Mouse (Mus musculus): ENCODE results near the gene Olfr576. TPM values are rescaled to one million over a fixed set of nuclear protein-coding genes. Genes with fewer than 3 reads are reported as not detected.

The Olfr576 gene
- polyA plus RNA-seq (2012; ENCODE audit: insufficient read depth, insufficient read length, low replicate concordance, missing spikeins): not detected in 2 replicates

DNA sequence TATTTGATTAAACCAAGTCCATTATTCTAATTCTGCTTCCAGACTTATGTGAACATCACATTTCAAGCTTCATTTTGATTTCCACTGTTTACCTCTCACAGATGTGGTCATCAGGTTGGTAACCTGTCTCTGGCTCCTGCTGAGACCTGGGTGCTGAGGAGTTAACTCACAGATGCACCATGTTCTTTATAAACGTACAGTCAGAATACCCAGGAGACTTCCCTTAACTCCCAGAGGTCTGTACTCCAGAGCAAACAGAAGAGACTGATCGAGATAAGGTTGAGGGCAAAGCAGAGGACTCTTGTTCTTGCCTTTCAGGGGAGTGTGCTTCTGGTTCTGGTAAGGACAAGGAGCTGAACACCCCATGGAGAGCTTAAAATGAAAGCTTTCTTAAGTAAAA is at the start of gene Olfr576:
Gene Olfr576, plus strand, starts transcription at position 301 of the 400 bp plus-strand sequence.
- WGBS: 53% methylated on average over 2 of the region's 2 CpGs
- no peak for TF ChIP-seq POLR2A (IDR thresholded peaks at IDR 0.05; ENCODE audit: insufficient read depth, low read depth, low read length)
- TF ChIP-seq CTCF (IDR thresholded peaks at IDR 0.05; ENCODE audit: insufficient read depth, low read depth, low read length): no peak
- H3K4me3 ChIP-seq (ENCODE audit: insufficient read depth, low read depth, low read length): no peak within 1 kb of the TSS
- H3K27ac ChIP-seq (ENCODE audit: insufficient read depth, low read depth, low read length): no peak within 1 kb of the TSS
- H3K4me1 ChIP-seq (ENCODE audit: control insufficient read depth, insufficient read depth, low read length): no peaks in the 10 kb centered on the region

DNA sequence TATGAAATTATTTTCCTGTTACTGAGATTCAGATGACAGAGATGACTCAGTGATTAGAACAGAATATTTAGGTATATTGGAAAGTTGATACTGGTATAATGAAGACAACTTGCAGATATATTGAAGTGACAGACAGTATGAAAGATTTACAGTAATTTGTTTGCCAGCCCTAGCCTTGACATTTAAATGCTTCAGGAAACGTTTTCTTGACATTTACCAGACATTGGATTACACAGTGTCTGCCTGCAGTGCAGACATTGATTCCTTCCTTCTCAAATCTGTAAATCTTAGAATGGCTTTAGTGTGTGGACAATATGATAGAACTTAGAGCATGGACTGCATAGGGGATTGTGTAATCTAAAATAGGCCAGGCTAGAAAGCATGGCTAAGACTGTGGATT is 47.2 kb upstream of the Olfr576 start:
- no peaks in the 10 kb centered on the region for H3K4me1 ChIP-seq (ENCODE audit: control insufficient read depth, insufficient read depth, low read length)
- H3K4me3 ChIP-seq (ENCODE audit: insufficient read depth, low read depth, low read length): no peak overlapping the region
- TF ChIP-seq POLR2A (IDR thresholded peaks at IDR 0.05; ENCODE audit: insufficient read depth, low read depth, low read length) (no peak), CTCF (IDR thresholded peaks at IDR 0.05; ENCODE audit: insufficient read depth, low read depth, low read length) (no peak)
- H3K27ac ChIP-seq (ENCODE audit: insufficient read depth, low read depth, low read length): no peak overlapping the region
- WGBS: 42% methylated on average over 1 of the region's 1 CpGs

DNA sequence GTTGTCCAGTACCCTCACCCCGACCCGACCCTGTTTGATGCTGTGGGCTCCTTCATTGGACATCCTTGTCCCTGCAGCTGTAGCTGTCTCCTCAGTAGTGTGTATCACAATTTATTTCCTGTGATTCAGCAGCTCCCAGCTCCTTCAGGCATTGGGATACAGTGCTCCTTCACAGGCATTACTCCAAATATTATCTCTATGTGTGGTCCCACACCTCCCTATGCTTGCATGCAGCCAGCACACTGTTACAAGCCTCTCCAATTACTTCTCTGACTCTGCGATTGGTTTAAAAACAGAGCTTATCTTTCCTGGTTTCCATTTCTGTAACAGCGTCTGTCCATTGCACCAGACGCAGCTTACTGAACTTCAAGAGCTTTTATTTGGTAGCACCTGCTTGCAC is 46.1 kb upstream of the Olfr576 start:
- Histone ChIP-seq H3K4me1 (ENCODE audit: control insufficient read depth, insufficient read depth, low read length) (no peaks in the 10 kb centered on the region), H3K4me3 (ENCODE audit: insufficient read depth, low read depth, low read length) (no peak overlapping the region), H3K27ac (ENCODE audit: insufficient read depth, low read depth, low read length) (no peak overlapping the region)
- WGBS: 76% methylated on average over 5 of the region's 5 CpGs
- TF ChIP-seq POLR2A (IDR thresholded peaks at IDR 0.05; ENCODE audit: insufficient read depth, low read depth, low read length): no peak
- TF ChIP-seq CTCF (IDR thresholded peaks at IDR 0.05; ENCODE audit: insufficient read depth, low read depth, low read length): no peak

DNA sequence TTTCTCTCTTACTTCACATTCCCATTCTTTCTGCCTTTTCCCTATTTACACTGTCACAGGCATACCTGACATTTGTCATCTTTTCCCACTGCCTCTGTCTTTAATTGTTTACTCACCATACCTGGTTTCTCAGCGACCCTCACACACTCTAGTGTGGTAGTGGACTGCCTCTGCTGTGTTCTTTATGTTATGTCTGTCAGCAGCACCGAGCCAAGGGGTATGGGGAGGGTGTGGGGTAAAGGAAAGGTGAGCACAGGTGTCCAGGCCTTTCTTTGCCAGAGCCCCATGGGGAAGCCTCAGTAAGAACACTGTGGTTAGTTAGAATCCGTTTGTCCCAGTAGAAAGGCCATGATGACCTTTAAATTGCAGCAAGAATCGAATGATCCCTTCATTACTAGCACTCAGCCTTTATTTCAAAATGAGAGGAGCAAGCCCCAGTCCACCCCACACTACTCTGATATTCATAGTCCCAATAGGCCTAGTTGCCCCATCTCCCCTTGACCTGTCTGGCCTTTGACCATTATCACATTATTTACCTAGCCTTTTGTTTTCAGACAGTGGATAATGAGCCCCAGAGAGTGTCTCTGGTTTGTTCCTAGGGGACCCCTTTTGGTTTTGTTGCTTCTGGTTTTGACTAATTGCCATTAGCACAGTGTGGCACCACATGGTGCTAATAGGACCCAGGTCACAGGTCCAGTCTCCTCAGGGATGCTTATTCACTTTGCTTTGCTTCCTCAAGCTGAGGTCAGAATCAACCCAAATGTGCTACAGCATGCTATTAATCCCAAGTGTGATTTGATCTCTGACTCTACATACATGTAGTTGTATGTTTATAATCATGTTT is 45.2 kb upstream of the Olfr576 start, which contains the start of gene Olfr571:
Gene Olfr571, minus strand, starts transcription at position 505 of the 844 bp plus-strand sequence.
- no peak for TF ChIP-seq CTCF (IDR thresholded peaks at IDR 0.05; ENCODE audit: insufficient read depth, low read depth, low read length)
- TF ChIP-seq POLR2A (IDR thresholded peaks at IDR 0.05; ENCODE audit: insufficient read depth, low read depth, low read length): no peak
- Histone ChIP-seq H3K4me3 (ENCODE audit: insufficient read depth, low read depth, low read length) (no peak within 1 kb of the TSS), H3K4me1 (ENCODE audit: control insufficient read depth, insufficient read depth, low read length) (no peaks in the 10 kb centered on the region), H3K27ac (ENCODE audit: insufficient read depth, low read depth, low read length) (no peak within 1 kb of the TSS)
- 68% methylated on average over 4 of the region's 4 CpGs for WGBS

DNA sequence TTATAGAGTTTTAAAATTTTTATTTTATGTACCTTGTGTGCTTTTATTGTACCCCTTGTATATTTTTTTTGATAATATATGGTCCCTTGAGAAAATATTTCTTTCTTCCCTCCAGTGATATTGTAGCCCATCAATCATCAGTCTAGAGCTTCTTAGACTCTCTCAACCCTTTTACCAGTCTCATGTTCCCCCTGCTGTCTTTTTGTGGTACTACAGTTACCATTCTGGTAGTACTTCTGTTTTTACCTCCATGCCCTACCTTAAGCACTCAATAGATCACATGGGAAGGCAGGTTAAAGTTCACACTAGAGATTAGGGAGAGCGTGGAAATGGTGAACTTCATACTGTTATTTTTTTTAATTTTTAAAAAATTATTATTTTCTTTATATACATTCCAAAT is 42.8 kb upstream of the Olfr576 start:
- WGBS: 22% methylated on average over 1 of the region's 1 CpGs
- Histone ChIP-seq H3K4me3 (ENCODE audit: insufficient read depth, low read depth, low read length) (no peak overlapping the region), H3K4me1 (ENCODE audit: control insufficient read depth, insufficient read depth, low read length) (no peaks in the 10 kb centered on the region), H3K27ac (ENCODE audit: insufficient read depth, low read depth, low read length) (no peak overlapping the region)
- TF ChIP-seq POLR2A (IDR thresholded peaks at IDR 0.05; ENCODE audit: insufficient read depth, low read depth, low read length) (no peak), CTCF (IDR thresholded peaks at IDR 0.05; ENCODE audit: insufficient read depth, low read depth, low read length) (no peak)

DNA sequence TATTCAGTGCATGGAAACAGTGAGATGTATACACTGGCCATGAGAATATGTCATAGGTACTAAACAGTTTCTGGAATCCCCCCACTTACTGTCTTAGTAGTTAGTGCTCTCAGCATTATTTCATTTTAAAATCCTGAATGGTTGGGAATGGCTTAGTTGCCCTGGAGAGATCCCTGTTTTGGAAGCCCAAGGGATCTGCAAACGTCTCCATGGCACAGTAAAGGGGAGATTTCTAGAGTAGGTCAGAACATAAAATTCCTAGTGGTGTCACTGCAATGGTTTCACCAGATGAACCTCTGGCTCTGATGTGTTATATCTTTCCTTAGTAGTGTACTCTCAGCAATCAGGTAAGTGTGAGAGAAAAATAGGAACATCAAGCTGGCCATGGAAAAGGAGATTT is 38.4 kb upstream of the Olfr576 start, which contains the start of gene Olfr572:
Gene Olfr572, plus strand, starts transcription at position 301 of the 400 bp plus-strand sequence.
- Histone ChIP-seq H3K4me3 (ENCODE audit: insufficient read depth, low read depth, low read length) (no peak within 1 kb of the TSS), H3K4me1 (ENCODE audit: control insufficient read depth, insufficient read depth, low read length) (no peaks in the 10 kb centered on the region), H3K27ac (ENCODE audit: insufficient read depth, low read depth, low read length) (no peak within 1 kb of the TSS)
- TF ChIP-seq CTCF (IDR thresholded peaks at IDR 0.05; ENCODE audit: insufficient read depth, low read depth, low read length): no peak
- no peak for TF ChIP-seq POLR2A (IDR thresholded peaks at IDR 0.05; ENCODE audit: insufficient read depth, low read depth, low read length)
- WGBS: 64% methylated on average over 1 of the region's 1 CpGs

DNA sequence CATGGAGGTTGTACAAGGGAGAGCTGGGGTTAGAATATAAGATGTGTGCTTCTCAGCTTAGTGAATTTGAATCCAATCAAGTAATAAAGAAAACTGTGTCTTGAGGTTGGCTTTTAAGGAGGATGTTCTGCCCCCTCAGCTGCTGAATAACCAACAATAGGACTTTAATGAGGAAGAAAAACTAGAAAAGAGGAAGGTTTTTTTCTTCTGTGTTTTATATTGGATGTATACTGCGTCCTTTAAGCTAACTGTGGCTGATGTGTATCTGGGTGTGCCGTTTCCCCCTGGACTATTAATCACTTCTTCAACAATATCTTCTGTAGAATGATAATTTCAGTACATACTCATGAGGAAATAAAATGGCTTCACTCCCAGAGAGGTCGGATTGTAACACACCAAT is 35.4 kb upstream of the Olfr576 start:
- Histone ChIP-seq H3K4me1 (ENCODE audit: control insufficient read depth, insufficient read depth, low read length) (no peaks in the 10 kb centered on the region), H3K27ac (ENCODE audit: insufficient read depth, low read depth, low read length) (no peak overlapping the region), H3K4me3 (ENCODE audit: insufficient read depth, low read depth, low read length) (no peak overlapping the region)
- 65% methylated on average over 3 of the region's 3 CpGs for WGBS
- TF ChIP-seq POLR2A (IDR thresholded peaks at IDR 0.05; ENCODE audit: insufficient read depth, low read depth, low read length): no peak
- no peak for TF ChIP-seq CTCF (IDR thresholded peaks at IDR 0.05; ENCODE audit: insufficient read depth, low read depth, low read length)

DNA sequence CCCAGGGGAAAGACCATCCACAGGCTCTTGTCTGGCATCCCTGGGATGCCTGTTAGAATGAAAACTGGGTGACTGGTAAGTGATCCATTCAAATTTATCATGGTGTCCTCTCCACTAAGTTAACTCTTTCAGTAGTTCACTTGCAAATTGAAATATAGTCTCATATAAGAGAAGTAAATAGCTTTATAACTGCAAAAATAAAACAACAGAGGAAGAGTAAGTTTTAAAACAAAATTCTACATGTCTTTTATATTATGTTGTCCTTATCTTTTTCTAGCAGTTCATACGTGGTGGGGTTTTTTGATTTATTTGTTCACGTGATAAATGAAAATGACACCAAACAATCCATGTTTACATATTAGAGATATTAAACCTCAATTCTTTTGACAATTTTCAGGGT is 20.0 kb upstream of the Olfr576 start, which contains the start of gene Olfr573-ps1:
Gene Olfr573-ps1, minus strand, starts transcription at position 101 of the 400 bp plus-strand sequence.
- 96% methylated on average over 2 of the region's 2 CpGs for WGBS
- no peaks in the 10 kb centered on the region for H3K4me1 ChIP-seq (ENCODE audit: control insufficient read depth, insufficient read depth, low read length)
- TF ChIP-seq POLR2A (IDR thresholded peaks at IDR 0.05; ENCODE audit: insufficient read depth, low read depth, low read length): no peak
- TF ChIP-seq CTCF (IDR thresholded peaks at IDR 0.05; ENCODE audit: insufficient read depth, low read depth, low read length): no peak
- H3K27ac ChIP-seq (ENCODE audit: insufficient read depth, low read depth, low read length): no peak within 1 kb of the TSS
- H3K4me3 ChIP-seq (ENCODE audit: insufficient read depth, low read depth, low read length): no peak within 1 kb of the TSS

DNA sequence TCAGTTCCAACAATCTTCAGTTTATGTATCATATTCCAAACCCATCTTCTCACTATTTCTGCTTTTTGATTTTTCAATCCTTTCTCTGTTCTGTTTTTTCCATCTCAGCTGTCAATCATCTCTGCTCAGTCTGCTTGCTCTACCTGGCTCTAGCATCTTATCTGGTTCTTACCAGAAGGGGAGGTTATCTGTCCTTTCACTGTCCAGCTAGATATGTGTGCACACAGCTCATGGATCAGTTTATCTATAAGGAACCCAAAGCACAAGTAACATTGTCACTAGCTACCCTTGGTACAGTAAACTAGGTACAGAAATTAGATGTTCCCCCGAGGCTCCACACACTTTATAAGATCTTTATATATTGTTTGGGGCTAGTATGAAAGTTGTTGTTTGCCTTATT is 19.0 kb upstream of the Olfr576 start:
- WGBS: 86% methylated on average over 1 of the region's 1 CpGs
- H3K4me3 ChIP-seq (ENCODE audit: insufficient read depth, low read depth, low read length): no peak overlapping the region
- TF ChIP-seq CTCF (IDR thresholded peaks at IDR 0.05; ENCODE audit: insufficient read depth, low read depth, low read length) (no peak), POLR2A (IDR thresholded peaks at IDR 0.05; ENCODE audit: insufficient read depth, low read depth, low read length) (no peak)
- no peak overlapping the region for H3K27ac ChIP-seq (ENCODE audit: insufficient read depth, low read depth, low read length)
- H3K4me1 ChIP-seq (ENCODE audit: control insufficient read depth, insufficient read depth, low read length): no peaks in the 10 kb centered on the region

Measured in olfactory bulb, adult 2 months (tissue).